Mouse (Mus musculus) liver, adult 2 months (tissue): ENCODE measurements around the gene Gramd1b. TPM values are rescaled to one million over a fixed set of nuclear protein-coding genes. Genes with fewer than 3 reads are reported as not detected.

Source experiments
- DNase-seq: peaks from one replicate; pipeline ENCODE4 v3.0.0-alpha.2; 2011; ENCODE audit warnings: low read depth, low spot score; ENCODE audit errors: extremely low read depth
- H3K27ac ChIP-seq: fragments of 200-500 bp; replicated peaks from 2 replicates; pipeline ENCODE4 v1.5.1; 2012; ENCODE audit warnings: low read depth, mild to moderate bottlenecking, control low read depth, inconsistent platforms, low read length; ENCODE audit not compliant: insufficient read depth
- H3K27me3 ChIP-seq: fragments of 200-500 bp; 2 replicates; pipeline ENCODE4 v1.6.1; 2012; ENCODE audit warnings: mild to moderate bottlenecking, moderate library complexity, low read length, inconsistent platforms; ENCODE audit not compliant: control insufficient read depth, insufficient read depth
- H3K36me3 ChIP-seq: fragments of 200-500 bp; 2 replicates; pipeline ENCODE4 v1.6.1; 2012; ENCODE audit warnings: low read length, inconsistent platforms; ENCODE audit not compliant: control insufficient read depth, insufficient read depth
- H3K4me1 ChIP-seq: fragments of 200-500 bp; 2 replicates; pipeline ENCODE4 v1.6.1; 2011; ENCODE audit warnings: low read length; ENCODE audit not compliant: control insufficient read depth, insufficient read depth
- H3K4me3 ChIP-seq: fragments of 200-500 bp; 2 replicates; pipeline ENCODE4 v1.5.1; 2011; ENCODE audit warnings: low read depth, mild to moderate bottlenecking, control low read depth, low read length, moderate library complexity; ENCODE audit not compliant: insufficient read depth
- H3K79me2 ChIP-seq: fragments of 200-500 bp; 2 replicates; pipeline ENCODE4 v1.6.1; 2012; ENCODE audit warnings: inconsistent platforms, mild to moderate bottlenecking, low read length, moderate library complexity; ENCODE audit not compliant: control insufficient read depth, insufficient read depth
- H3K9ac ChIP-seq: fragments of 200-500 bp; 2 replicates; pipeline ENCODE4 v1.6.1; 2012; ENCODE audit warnings: low read depth, mild to moderate bottlenecking, control low read depth, inconsistent platforms, low read length
- CTCF ChIP-seq: fragments of 200-500 bp; IDR thresholded peaks from 2 replicates; pipeline ENCODE4 v1.5.1; 2011; ENCODE audit warnings: low read depth, low read length, control low read depth
- POLR2A ChIP-seq: fragments of 200-500 bp; IDR thresholded peaks from 2 replicates; pipeline ENCODE4 v1.6.1; 2011; ENCODE audit warnings: low read length, control low read depth; ENCODE audit not compliant: insufficient read depth; ENCODE audit errors: extremely low read depth
- WGBS: fragments of 180-500 bp; shearing (Covaris S2); methylation state at CpG from one replicate; pipeline ENCODE4 v1.1.7; 2018; 5-methylcytosine and 5-hydroxymethylcytosine counted together
- polyA plus RNA-seq: library from polyadenylated mRNA; depleted of rRNA; stranded (reverse); fragments of >200 nt; gene quantifications from 2 replicates; pipeline ENCODE4 v1.2.3, GENCODE M21; 2012
- total RNA-seq: library from RNA; depleted of rRNA; stranded (reverse); fragments of >200 nt; gene quantifications from 2 replicates; pipeline ENCODE4 v1.2.3, GENCODE M21; 2014

Gene Gramd1b
- total and polyA plus RNA-seq, 2 experiments: 1.2 to 2.0 TPM

- Histone ChIP-seq H3K36me3 (no peaks in the 10 kb centered on the region), H3K27ac (no peak overlapping the region), H3K4me1 (no peaks in the 10 kb centered on the region), H3K9ac (no peak overlapping the region), H3K27me3 (no peaks in the 10 kb centered on the region), H3K4me3 (no peak overlapping the region), H3K79me2 (no peaks in the 10 kb centered on the region)
- TF ChIP-seq POLR2A: no peak
- no peak for TF ChIP-seq CTCF
- 95% methylated on average over 2 of the region's 2 CpGs for WGBS
- DNase-seq: no peak
These were observed 181.1 kb downstream of the Gramd1b start for GRCm38 (mm10) chr9:40350052-40350451.

- Histone ChIP-seq H3K4me1 (no peaks in the 10 kb centered on the region), H3K36me3 (no peaks in the 10 kb centered on the region), H3K27me3 (no peaks in the 10 kb centered on the region), H3K9ac (no peak overlapping the region), H3K79me2 (no peaks in the 10 kb centered on the region), H3K27ac (no peak overlapping the region), H3K4me3 (no peak overlapping the region)
- TF ChIP-seq CTCF (no peak), POLR2A (no peak)
- WGBS: 63% methylated on average over 4 of the region's 4 CpGs
- DNase-seq: no peak
These were observed 181.6 kb downstream of the Gramd1b start for GRCm38 (mm10) chr9:40349554-40349953.

GRCm38 (mm10) chr9:40348714-40349233, 182.4 kb downstream of the Gramd1b start:
- no peaks in the 10 kb centered on the region for H3K27me3 ChIP-seq
- no peak for DNase-seq
- no peak overlapping the region for H3K27ac ChIP-seq
- no peak overlapping the region for H3K4me3 ChIP-seq
- no peaks in the 10 kb centered on the region for H3K79me2 ChIP-seq
- no peak overlapping the region for H3K9ac ChIP-seq
- no peaks in the 10 kb centered on the region for H3K4me1 ChIP-seq
- 96% methylated on average over 8 of the region's 8 CpGs for WGBS
- H3K36me3 ChIP-seq: no peaks in the 10 kb centered on the region
- TF ChIP-seq CTCF: no peak
- no peak for TF ChIP-seq POLR2A

- H3K9ac ChIP-seq: no peak overlapping the region
- no peak overlapping the region for H3K4me3 ChIP-seq
- no peaks in the 10 kb centered on the region for H3K36me3 ChIP-seq
- no peak overlapping the region for H3K27ac ChIP-seq
- no peaks in the 10 kb centered on the region for H3K27me3 ChIP-seq
- TF ChIP-seq CTCF (no peak), POLR2A (no peak)
- no peaks in the 10 kb centered on the region for H3K79me2 ChIP-seq
- WGBS: 39% methylated on average over 16 of the region's 16 CpGs
- H3K4me1 ChIP-seq: no peaks in the 10 kb centered on the region
- DNase-seq: no peak
These were observed 184.8 kb downstream of the Gramd1b start for GRCm38 (mm10) chr9:40346232-40346984.

- 49% methylated on average over 13 of the region's 13 CpGs for WGBS
- H3K4me1 ChIP-seq: no peaks in the 10 kb centered on the region
- H3K4me3 ChIP-seq: no peak overlapping the region
These were observed 185.5 kb downstream of the Gramd1b start for GRCm38 (mm10) chr9:40345493-40346231.

More at GRCm38 (mm10) chr9:40345493-40346231, 185.5 kb downstream of the Gramd1b start:
- no peaks in the 10 kb centered on the region for H3K36me3 ChIP-seq
- TF ChIP-seq CTCF: no peak
- no peak for TF ChIP-seq POLR2A
- H3K79me2 ChIP-seq: no peaks in the 10 kb centered on the region
- no peak overlapping the region for H3K9ac ChIP-seq
- no peaks in the 10 kb centered on the region for H3K27me3 ChIP-seq
- DNase-seq: no peak
- no peak overlapping the region for H3K27ac ChIP-seq
